Mouse (Mus musculus): ENCODE measurements around the gene Krt7.

DNA sequence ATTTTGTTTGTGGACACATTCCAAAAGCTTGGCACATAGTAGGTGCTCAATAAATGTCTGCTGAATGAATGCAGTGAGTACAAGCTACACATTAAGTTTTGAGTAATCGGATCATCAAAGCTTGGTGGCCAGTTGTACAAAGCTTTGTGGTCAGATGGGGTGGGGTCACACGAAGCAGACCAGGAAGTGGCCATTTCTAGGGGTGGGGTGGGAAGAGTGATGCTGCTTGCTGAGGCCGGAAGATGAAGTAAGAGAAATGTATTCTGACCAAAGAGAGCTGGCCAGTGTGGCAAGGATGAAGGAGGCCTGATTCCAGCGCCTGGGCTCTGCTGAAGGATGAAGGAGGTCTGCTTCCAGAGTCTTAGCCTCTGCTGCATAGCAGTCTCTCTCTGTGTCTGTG lies 58.2 kb downstream of the Krt7 start:
- TF ChIP-seq CTCF (IDR thresholded peaks at IDR 0.05; ENCODE audit: low read depth) (no peak), EP300 (IDR thresholded peaks at IDR 0.05; ENCODE audit: low read depth) (no peak)
